Mouse (Mus musculus): ENCODE measurements around the gene Adam22. TPM values are rescaled to one million over a fixed set of nuclear protein-coding genes. Genes with fewer than 3 reads are reported as not detected.
"Not testable (repeated sequence)": the region's sequence is repeated elsewhere in the genome, so short reads cannot be mapped to it uniquely, and the experiment has no call there.

Adam22 gene
- polyA plus RNA-seq, 1 experiment from 2014 or later: 10.2 TPM

DNA sequence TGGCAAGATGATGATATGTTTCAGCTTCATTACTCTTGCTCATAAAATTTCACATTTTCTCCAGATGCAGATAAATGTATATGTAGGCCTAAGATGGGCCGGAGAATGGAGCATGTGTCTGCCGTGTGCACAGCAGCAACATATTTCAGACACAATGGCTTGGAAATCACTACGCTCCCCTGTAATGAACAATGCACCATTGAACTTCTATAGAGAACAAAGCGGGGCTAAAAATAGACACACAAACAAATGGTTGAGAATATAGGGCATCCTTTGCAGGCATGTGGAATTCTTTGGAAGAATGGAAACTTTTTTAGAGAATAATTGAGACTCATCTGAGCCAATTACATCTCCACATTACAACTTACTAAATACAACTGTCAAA lies 143.6 kb downstream of the Adam22 start:
- Histone ChIP-seq H3K27ac (ENCODE audit: low read depth, low read length) (no peak overlapping the region), H3K4me1 (ENCODE audit: control insufficient read depth, insufficient read depth, low read length) (no peaks in the 10 kb centered on the region), H3K36me3 (ENCODE audit: control insufficient read depth, insufficient read depth, low read length) (no peaks in the 10 kb centered on the region), H3K9me3 (ENCODE audit: control insufficient read depth, low read length) (no peaks in the 10 kb centered on the region), H3K4me3 (ENCODE audit: low read length) (no peak overlapping the region), H3K4me2 (replicated peaks; ENCODE audit: low read depth, low read length) (no peak overlapping the region), H3K27me3 (ENCODE audit: control insufficient read depth, insufficient read depth, low read length) (no peaks in the 10 kb centered on the region), H3K9ac (ENCODE audit: low read depth, low read length) (no peak overlapping the region)
- no peak for ATAC-seq (ENCODE audit: low FRiP score, low TSS enrichment)
- 88% methylated on average over 4 of the region's 4 CpGs for WGBS

DNA sequence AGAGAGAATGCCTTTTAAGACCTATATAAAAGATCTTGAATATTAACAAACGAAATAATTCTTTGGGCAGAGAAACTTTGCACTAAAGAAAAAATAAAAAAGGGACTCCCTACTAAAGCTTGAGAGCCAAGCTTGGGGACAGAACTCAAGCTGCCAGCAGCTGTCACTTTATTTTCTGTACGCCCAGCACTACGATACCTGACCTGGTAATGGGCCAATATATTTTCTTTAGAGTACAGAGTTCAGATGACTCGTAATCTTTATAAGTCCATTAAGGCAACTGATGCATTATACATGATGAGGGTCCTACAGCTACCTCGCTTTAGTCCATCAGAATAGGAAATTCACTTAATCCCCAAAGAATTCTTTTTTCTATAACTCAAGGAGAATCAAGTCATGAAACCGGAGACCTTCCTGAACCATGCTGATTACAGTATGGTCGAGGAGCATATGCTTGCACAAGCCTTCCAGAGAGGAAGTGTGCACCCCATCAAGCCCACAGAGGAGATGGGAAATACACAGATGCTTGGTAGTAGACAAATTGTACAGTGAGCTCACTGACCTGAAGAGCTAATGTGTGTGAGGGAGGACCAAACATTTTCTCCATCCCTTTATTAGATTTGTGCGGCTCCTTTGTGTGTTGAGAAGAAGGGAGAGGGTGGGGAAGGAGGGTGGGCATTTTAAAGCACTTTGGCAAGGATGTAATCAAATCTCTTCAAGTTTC lies 144.2 kb downstream of the Adam22 start:
- Histone ChIP-seq H3K27me3 (ENCODE audit: control insufficient read depth, insufficient read depth, low read length) (no peaks in the 10 kb centered on the region), H3K9ac (ENCODE audit: low read depth, low read length) (no peak overlapping the region), H3K4me2 (replicated peaks; ENCODE audit: low read depth, low read length) (no peak overlapping the region), H3K36me3 (ENCODE audit: control insufficient read depth, insufficient read depth, low read length) (no peaks in the 10 kb centered on the region), H3K4me1 (ENCODE audit: control insufficient read depth, insufficient read depth, low read length) (no peaks in the 10 kb centered on the region), H3K9me3 (ENCODE audit: control insufficient read depth, low read length) (no peaks in the 10 kb centered on the region), H3K4me3 (ENCODE audit: low read length) (no peak overlapping the region), H3K27ac (ENCODE audit: low read depth, low read length) (no peak overlapping the region)
- WGBS: 82% methylated on average over 8 of the region's 8 CpGs
- ATAC-seq (ENCODE audit: low FRiP score, low TSS enrichment): no peak

GRCm38 (mm10) chr5:8221630-8222029 lies 146.3 kb downstream of the Adam22 start:
- Histone ChIP-seq H3K27me3 (ENCODE audit: control insufficient read depth, insufficient read depth, low read length) (no peaks in the 10 kb centered on the region), H3K27ac (ENCODE audit: low read depth, low read length) (no peak overlapping the region), H3K36me3 (ENCODE audit: control insufficient read depth, insufficient read depth, low read length) (no peaks in the 10 kb centered on the region), H3K9ac (ENCODE audit: low read depth, low read length) (no peak overlapping the region), H3K4me2 (replicated peaks; ENCODE audit: low read depth, low read length) (no peak overlapping the region), H3K4me1 (ENCODE audit: control insufficient read depth, insufficient read depth, low read length) (no peaks in the 10 kb centered on the region), H3K9me3 (ENCODE audit: control insufficient read depth, low read length) (no peaks in the 10 kb centered on the region), H3K4me3 (ENCODE audit: low read length) (no peak overlapping the region)
- 90% methylated on average over 5 of the region's 5 CpGs for WGBS
- ATAC-seq (ENCODE audit: low FRiP score, low TSS enrichment): no peak

DNA sequence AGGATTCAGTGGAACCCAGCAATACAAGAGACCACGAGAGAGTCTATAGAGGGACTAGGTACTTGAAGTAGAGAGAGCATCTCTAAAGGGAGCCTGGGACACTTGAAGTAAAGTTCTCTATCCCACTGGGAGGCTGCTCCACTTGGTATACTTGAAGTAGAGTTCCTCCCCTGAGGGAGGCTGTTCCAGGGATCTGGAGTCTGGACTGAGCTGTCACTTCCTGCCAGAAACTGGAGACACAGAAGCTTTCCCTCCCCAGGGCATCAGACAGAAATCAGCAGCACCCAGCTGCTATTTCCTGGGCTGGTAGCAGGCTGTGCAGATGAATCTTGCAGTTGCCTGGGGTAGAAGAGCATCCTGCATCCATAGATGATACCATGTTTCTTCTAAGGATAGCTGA lies 152.1 kb downstream of the Adam22 start:
- 95% methylated on average over 1 of the region's 1 CpGs for WGBS
- Histone ChIP-seq H3K4me2 (replicated peaks; ENCODE audit: low read depth, low read length) (no peak overlapping the region), H3K36me3 (ENCODE audit: control insufficient read depth, insufficient read depth, low read length) (no peaks in the 10 kb centered on the region), H3K9me3 (ENCODE audit: control insufficient read depth, low read length) (no peaks in the 10 kb centered on the region), H3K4me3 (ENCODE audit: low read length) (no peak overlapping the region), H3K9ac (ENCODE audit: low read depth, low read length) (no peak overlapping the region), H3K4me1 (ENCODE audit: control insufficient read depth, insufficient read depth, low read length) (no peaks in the 10 kb centered on the region), H3K27me3 (ENCODE audit: control insufficient read depth, insufficient read depth, low read length) (no peaks in the 10 kb centered on the region), H3K27ac (ENCODE audit: low read depth, low read length) (no peak overlapping the region)
- ATAC-seq (ENCODE audit: low FRiP score, low TSS enrichment): no peak

- not testable (repeated sequence) for H3K27ac ChIP-seq (ENCODE audit: low read depth, low read length); H3K27me3 ChIP-seq (ENCODE audit: control insufficient read depth, insufficient read depth, low read length); H3K4me2 ChIP-seq (replicated peaks; ENCODE audit: low read depth, low read length); H3K36me3 ChIP-seq (ENCODE audit: control insufficient read depth, insufficient read depth, low read length); H3K9me3 ChIP-seq (ENCODE audit: control insufficient read depth, low read length); ATAC-seq (ENCODE audit: low FRiP score, low TSS enrichment); H3K4me1 ChIP-seq (ENCODE audit: control insufficient read depth, insufficient read depth, low read length); H3K9ac ChIP-seq (ENCODE audit: low read depth, low read length); H3K4me3 ChIP-seq (ENCODE audit: low read length)
- 86% methylated on average over 1 of the region's 1 CpGs for WGBS
Observed at GRCm38 (mm10) chr5:8184992-8185391, 183.0 kb downstream of the Adam22 start.

GRCm38 (mm10) chr5:8180646-8181045 lies 187.3 kb downstream of the Adam22 start:
- no peak overlapping the region for H3K9ac ChIP-seq (ENCODE audit: low read depth, low read length)
- H3K9me3 ChIP-seq (ENCODE audit: control insufficient read depth, low read length): no peaks in the 10 kb centered on the region
- no peaks in the 10 kb centered on the region for H3K36me3 ChIP-seq (ENCODE audit: control insufficient read depth, insufficient read depth, low read length)
- H3K27me3 ChIP-seq (ENCODE audit: control insufficient read depth, insufficient read depth, low read length): no peaks in the 10 kb centered on the region
- no peaks in the 10 kb centered on the region for H3K4me1 ChIP-seq (ENCODE audit: control insufficient read depth, insufficient read depth, low read length)
- no peak overlapping the region for H3K4me3 ChIP-seq (ENCODE audit: low read length)
- no peak overlapping the region for H3K27ac ChIP-seq (ENCODE audit: low read depth, low read length)
- ATAC-seq (ENCODE audit: low FRiP score, low TSS enrichment): no peak
- no peak overlapping the region for H3K4me2 ChIP-seq (replicated peaks; ENCODE audit: low read depth, low read length)
- WGBS: 72% methylated on average over 1 of the region's 1 CpGs

DNA sequence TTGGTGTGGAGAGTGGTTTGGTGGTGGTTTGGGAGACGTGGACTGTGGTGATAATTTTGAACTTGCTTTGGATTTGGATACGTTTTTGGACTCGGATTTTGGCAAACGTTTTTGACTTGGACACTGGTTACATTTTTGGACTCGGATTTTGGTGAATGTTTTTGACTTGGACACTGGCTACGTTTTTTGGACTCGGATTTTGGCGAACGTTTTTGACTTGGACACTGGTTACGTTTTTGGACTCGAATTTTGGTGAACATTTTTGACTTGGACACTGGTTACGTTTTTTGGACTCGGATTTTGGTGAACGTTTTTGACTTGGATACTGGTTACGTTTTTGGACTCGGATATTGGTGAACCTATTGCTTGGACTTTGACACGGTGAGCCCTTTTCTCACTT lies 189.8 kb downstream of the Adam22 start:
- no peak overlapping the region for H3K4me2 ChIP-seq (replicated peaks; ENCODE audit: low read depth, low read length)
- ATAC-seq (ENCODE audit: low FRiP score, low TSS enrichment): no peak
- no peaks in the 10 kb centered on the region for H3K36me3 ChIP-seq (ENCODE audit: control insufficient read depth, insufficient read depth, low read length)
- H3K4me3 ChIP-seq (ENCODE audit: low read length): no peak overlapping the region
- no peak overlapping the region for H3K9ac ChIP-seq (ENCODE audit: low read depth, low read length)
- H3K9me3 ChIP-seq (ENCODE audit: control insufficient read depth, low read length): no peaks in the 10 kb centered on the region
- WGBS: 92% methylated on average over 17 of the region's 17 CpGs
- H3K4me1 ChIP-seq (ENCODE audit: control insufficient read depth, insufficient read depth, low read length): no peaks in the 10 kb centered on the region
- H3K27me3 ChIP-seq (ENCODE audit: control insufficient read depth, insufficient read depth, low read length): no peaks in the 10 kb centered on the region
- no peak overlapping the region for H3K27ac ChIP-seq (ENCODE audit: low read depth, low read length)

DNA sequence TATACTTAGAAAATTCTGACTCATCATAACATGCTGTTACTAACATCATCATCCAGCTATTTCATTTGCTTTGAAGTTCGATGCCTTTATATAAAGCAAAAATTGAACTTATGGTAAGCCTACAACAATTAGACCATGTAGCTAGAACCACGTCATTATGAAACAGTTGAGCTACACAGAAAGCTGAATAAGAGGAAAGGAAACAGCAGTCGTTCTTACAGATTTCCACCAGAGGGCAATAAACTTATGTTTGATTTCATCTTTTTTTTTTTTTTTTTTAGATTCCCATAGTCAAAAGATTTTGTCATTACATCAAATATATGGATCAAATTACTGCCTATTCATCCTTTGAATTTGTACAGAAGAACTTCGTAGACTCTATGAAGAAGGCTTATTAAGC lies 203.2 kb downstream of the Adam22 start:
- Histone ChIP-seq H3K4me2 (replicated peaks; ENCODE audit: low read depth, low read length) (no peak overlapping the region), H3K36me3 (ENCODE audit: control insufficient read depth, insufficient read depth, low read length) (no peaks in the 10 kb centered on the region), H3K9ac (ENCODE audit: low read depth, low read length) (no peak overlapping the region), H3K4me3 (ENCODE audit: low read length) (no peak overlapping the region), H3K27me3 (ENCODE audit: control insufficient read depth, insufficient read depth, low read length) (no peaks in the 10 kb centered on the region), H3K4me1 (ENCODE audit: control insufficient read depth, insufficient read depth, low read length) (no peaks in the 10 kb centered on the region), H3K27ac (ENCODE audit: low read depth, low read length) (no peak overlapping the region), H3K9me3 (ENCODE audit: control insufficient read depth, low read length) (no peaks in the 10 kb centered on the region)
- ATAC-seq (ENCODE audit: low FRiP score, low TSS enrichment): no peak
- WGBS: 56% methylated on average over 4 of the region's 4 CpGs

- WGBS: 93% methylated on average over 1 of the region's 1 CpGs
- Histone ChIP-seq H3K36me3 (ENCODE audit: control insufficient read depth, insufficient read depth, low read length) (no peaks in the 10 kb centered on the region), H3K27me3 (ENCODE audit: control insufficient read depth, insufficient read depth, low read length) (no peaks in the 10 kb centered on the region), H3K9me3 (ENCODE audit: control insufficient read depth, low read length) (no peaks in the 10 kb centered on the region), H3K4me1 (ENCODE audit: control insufficient read depth, insufficient read depth, low read length) (no peaks in the 10 kb centered on the region), H3K27ac (ENCODE audit: low read depth, low read length) (no peak overlapping the region), H3K4me2 (replicated peaks; ENCODE audit: low read depth, low read length) (no peak overlapping the region), H3K9ac (ENCODE audit: low read depth, low read length) (no peak overlapping the region), H3K4me3 (ENCODE audit: low read length) (no peak overlapping the region)
- no peak for ATAC-seq (ENCODE audit: low FRiP score, low TSS enrichment)
Observed at GRCm38 (mm10) chr5:8151645-8152044, 216.3 kb downstream of the Adam22 start.

All from kidney, embryonic 14.5 days (tissue).